Mouse (Mus musculus) brain, embryonic 14.5 days (tissue): ENCODE results near the gene Mgat4c. TPM values are rescaled to one million over a fixed set of nuclear protein-coding genes. Genes with fewer than 3 reads are reported as not detected.
A peak's percentile ranks its signal among the peaks of the same experiment; 100 is the strongest.

Experiments
- DNase-seq: peaks from one replicate; pipeline ENCODE4 v3.0.0-alpha.2; 2011; ENCODE audit warnings: low read depth
- CTCF ChIP-seq: fragments of 200-500 bp; IDR thresholded peaks from 2 replicates; pipeline ENCODE4 v1.5.1; 2012; ENCODE audit warnings: inconsistent platforms, mild to moderate bottlenecking, moderate library complexity, borderline replicate concordance; ENCODE audit not compliant: insufficient read depth, insufficient read length; ENCODE audit errors: extremely low read depth
- POLR2A ChIP-seq: fragments of 200-500 bp; IDR thresholded peaks from 2 replicates; pipeline ENCODE4 v1.6.1; 2012; ENCODE audit warnings: mild to moderate bottlenecking, inconsistent platforms, borderline replicate concordance; ENCODE audit not compliant: poor library complexity, insufficient read depth, insufficient read length, severe bottlenecking; ENCODE audit errors: extremely low read depth
- polyA plus RNA-seq: library from polyadenylated mRNA; depleted of rRNA; stranded (reverse); fragments of >200 nt; gene quantifications from 2 replicates; pipeline ENCODE4 v1.2.3, GENCODE M21; 2012

Gene Mgat4c
- polyA plus RNA-seq, 1 experiment: 9.7 TPM

- TF ChIP-seq CTCF: no peak
- no peak for TF ChIP-seq POLR2A
- DNase-seq: peak; percentile 80
Observed at GRCm38 (mm10) chr10:102158809-102159208, 477.5 kb downstream of the Mgat4c start.

GRCm38 (mm10) chr10:102184726-102185125 lies 503.4 kb downstream of the Mgat4c start:
- TF ChIP-seq POLR2A (no peak), CTCF (no peak)
- peak; percentile 75 for DNase-seq

- no peak for TF ChIP-seq POLR2A
- TF ChIP-seq CTCF: no peak
- DNase-seq: no peak
Observed at GRCm38 (mm10) chr10:102191646-102192045, 510.4 kb downstream of the Mgat4c start.

- DNase-seq: peak; percentile 46
Observed at GRCm38 (mm10) chr10:102196850-102197249, 515.6 kb downstream of the Mgat4c start.

GRCm38 (mm10) chr10:102238558-102239211 lies 557.4 kb downstream of the Mgat4c start:
- DNase-seq: peak; percentile 75
- no peak for TF ChIP-seq POLR2A
- TF ChIP-seq CTCF: no peak

More at GRCm38 (mm10) chr10:102196850-102197249, 515.6 kb downstream of the Mgat4c start:
- TF ChIP-seq CTCF: no peak
- TF ChIP-seq POLR2A: no peak

- no peak for TF ChIP-seq POLR2A
- DNase-seq: peak; percentile 74
Observed at GRCm38 (mm10) chr10:102243897-102244296, 562.6 kb downstream of the Mgat4c start.

GRCm38 (mm10) chr10:102244601-102245000 lies 563.3 kb downstream of the Mgat4c start:
- no peak for TF ChIP-seq CTCF
- no peak for TF ChIP-seq POLR2A
- DNase-seq: peak; percentile 83

- TF ChIP-seq POLR2A (no peak), CTCF (no peak)
- no peak for DNase-seq
Observed at GRCm38 (mm10) chr10:102245269-102245668, 564.0 kb downstream of the Mgat4c start.

GRCm38 (mm10) chr10:102308892-102309479 lies 627.7 kb downstream of the Mgat4c start:
- no peak for DNase-seq

GRCm38 (mm10) chr10:102365685-102366381 lies 684.5 kb downstream of the Mgat4c start:
- DNase-seq: peak; percentile 31

More at GRCm38 (mm10) chr10:102308892-102309479, 627.7 kb downstream of the Mgat4c start:
- no peak for TF ChIP-seq POLR2A
- no peak for TF ChIP-seq CTCF

GRCm38 (mm10) chr10:102370576-102370975 lies 689.3 kb downstream of the Mgat4c start:
- no peak for TF ChIP-seq POLR2A
- no peak for TF ChIP-seq CTCF
- no peak for DNase-seq

More at GRCm38 (mm10) chr10:102365685-102366381, 684.5 kb downstream of the Mgat4c start:
- TF ChIP-seq CTCF: no peak
- TF ChIP-seq POLR2A: no peak

- no peak for TF ChIP-seq POLR2A
- no peak for TF ChIP-seq CTCF
- no peak for DNase-seq
Observed at GRCm38 (mm10) chr10:102372111-102372510, 690.8 kb downstream of the Mgat4c start.

- no peak for DNase-seq
- TF ChIP-seq POLR2A: no peak
- no peak for TF ChIP-seq CTCF
Observed at GRCm38 (mm10) chr10:102374061-102374460, 692.8 kb downstream of the Mgat4c start.
